Mouse (Mus musculus) hematopoietic multipotent progenitor cell, adult 10-12 weeks (in vitro differentiated cells): ENCODE results near the gene Slc28a2. TPM values are rescaled to one million over a fixed set of nuclear protein-coding genes. Genes with fewer than 3 reads are reported as not detected.

Experiments
- polyA plus RNA-seq: library from polyadenylated mRNA; stranded (reverse); fragments of >175 nt; gene quantifications from 2 replicates; pipeline ENCODE4 v1.2.3, GENCODE M21; 2012; ENCODE audit warnings: low replicate concordance

The Slc28a2 gene
- polyA plus RNA-seq: 1.9 and 2.8 TPM in 2 replicates

GRCm38 (mm10) chr2:122426200-122426599 is at the start of gene Slc28a2:
Gene Slc28a2, plus strand, starts transcription at chr2:122426477.

DNA sequence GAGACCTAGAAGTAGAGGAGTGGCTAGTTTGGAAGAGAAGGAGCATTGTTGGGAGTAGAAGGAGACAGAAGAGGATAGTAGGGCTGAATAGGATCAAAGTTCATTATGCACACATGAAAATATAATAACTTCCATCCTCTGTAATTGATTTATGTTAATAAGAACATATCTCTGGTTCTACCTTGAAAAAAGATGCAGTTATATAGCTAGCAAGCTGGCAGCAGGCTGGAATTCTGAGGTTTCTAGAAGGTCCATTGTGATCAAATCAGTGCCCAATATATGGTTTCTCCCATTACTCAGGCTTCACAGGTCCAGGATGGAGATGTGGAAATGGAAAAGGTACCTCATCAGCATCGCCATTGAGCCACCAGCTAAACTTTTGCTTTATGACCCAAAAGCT is 58.4 kb downstream of the Slc28a2 start, which contains the start of gene Gm14085:
TSS of gene Gm14085 (plus strand) at position 301 of the 400 bp plus-strand sequence.

Other genes starting within 250 kb of the Slc28a2 start
- not detected in 2 replicates for gene Patl2, start 240.3 kb upstream of the Slc28a2 start, polyA plus RNA-seq
- not detected in 2 replicates for gene Terb2, start 240.2 kb upstream of the Slc28a2 start, polyA plus RNA-seq
- 6.1 and 6.2 TPM in 2 replicates for gene Sord, start 191.7 kb upstream of the Slc28a2 start, polyA plus RNA-seq
- not detected in 2 replicates for gene Duox2, start 128.0 kb upstream of the Slc28a2 start, polyA plus RNA-seq
- gene Duoxa2, start 127.6 kb upstream of the Slc28a2 start, polyA plus RNA-seq: not detected in 2 replicates
- gene Duoxa1, start 112.7 kb upstream of the Slc28a2 start, polyA plus RNA-seq: not detected in 2 replicates
- gene Duox1, start 110.8 kb upstream of the Slc28a2 start, polyA plus RNA-seq: not detected in 2 replicates
- gene Shf, start 57.3 kb upstream of the Slc28a2 start, polyA plus RNA-seq: 8.2 and 25.6 TPM in 2 replicates
- 0.16 and 2.3 TPM in 2 replicates for gene Gm14085, start 58.5 kb downstream of the Slc28a2 start, polyA plus RNA-seq
- 7.7 and 10.3 TPM in 2 replicates for gene Gatm, start 184.8 kb downstream of the Slc28a2 start, polyA plus RNA-seq
- 0.36 and 0.42 TPM in 2 replicates for gene AA467197, start 210.5 kb downstream of the Slc28a2 start, polyA plus RNA-seq